Mouse (Mus musculus) adrenal gland, postnatal 25 days (tissue): ENCODE measurements around the gene Cep135. TPM values are rescaled to one million over a fixed set of nuclear protein-coding genes. Genes with fewer than 3 reads are reported as not detected.

Experiments
- DNase-seq: peaks from one replicate; pipeline ENCODE4 v3.0.0; 2021; ENCODE audit warnings: mixed read lengths
- total RNA-seq: library from RNA; stranded (reverse); gene quantifications from 2 replicates; pipeline ENCODE4 v1.2.3, GENCODE M21; 2021

Cep135 gene
- total RNA-seq, 1 experiment from 2014 or later, result 6.8 TPM

GRCm38 (mm10) chr5:76684658-76685605 is 96.4 kb downstream of the Cep135 start:
- peak; percentile 51 for DNase-seq

DNA sequence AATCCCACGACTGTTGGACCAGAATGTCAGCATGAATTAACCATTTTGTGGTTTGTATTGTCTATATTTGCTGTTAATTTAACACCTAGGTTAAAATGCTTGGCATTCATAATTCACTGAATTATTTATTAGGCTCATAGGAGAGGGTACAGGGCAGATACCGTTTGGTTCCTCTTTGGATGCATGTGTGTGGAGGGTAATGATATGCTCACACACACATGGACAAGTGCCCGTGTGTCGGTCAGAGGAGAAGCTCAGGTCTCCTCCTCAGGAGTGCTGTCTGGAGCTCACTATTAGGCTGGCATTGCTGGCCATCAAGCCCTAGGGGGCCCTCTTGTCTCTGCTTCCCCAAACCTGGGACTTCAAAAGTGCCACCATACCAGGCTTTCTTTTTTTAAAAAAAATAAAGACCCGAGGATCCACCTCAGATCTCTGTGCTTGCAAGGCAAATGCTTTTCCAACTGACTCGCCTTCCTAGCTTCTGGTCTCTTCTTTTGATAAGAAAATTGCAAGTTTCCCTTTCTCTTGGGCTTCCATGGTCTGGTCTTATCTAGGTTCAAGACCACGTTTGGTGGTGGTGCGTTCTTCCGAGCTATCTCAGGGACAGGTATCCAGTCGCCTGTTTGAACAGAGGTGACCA is 99.6 kb downstream of the Cep135 start:
- DNase-seq, result no peak

DNA sequence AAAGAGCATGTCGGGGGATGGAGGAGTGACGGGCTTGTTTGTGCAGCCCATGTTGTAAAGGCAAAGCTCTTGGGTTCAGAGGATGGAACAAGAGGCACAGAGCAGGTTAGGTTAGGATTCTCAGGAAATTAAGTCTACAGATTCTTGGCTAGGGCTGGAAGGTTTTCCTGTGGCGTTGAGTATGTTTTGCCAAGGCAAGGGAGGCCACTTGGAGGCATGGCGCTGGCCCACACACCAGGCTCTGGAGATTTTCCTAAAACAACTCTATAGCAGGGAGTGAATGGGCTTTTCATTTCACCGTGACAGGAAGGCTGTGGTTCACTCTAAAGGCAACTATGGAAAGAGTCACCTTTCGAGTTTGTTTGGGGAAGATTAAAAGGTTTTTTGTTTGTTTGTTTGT is 100.1 kb downstream of the Cep135 start:
- DNase-seq, result no peak

DNA sequence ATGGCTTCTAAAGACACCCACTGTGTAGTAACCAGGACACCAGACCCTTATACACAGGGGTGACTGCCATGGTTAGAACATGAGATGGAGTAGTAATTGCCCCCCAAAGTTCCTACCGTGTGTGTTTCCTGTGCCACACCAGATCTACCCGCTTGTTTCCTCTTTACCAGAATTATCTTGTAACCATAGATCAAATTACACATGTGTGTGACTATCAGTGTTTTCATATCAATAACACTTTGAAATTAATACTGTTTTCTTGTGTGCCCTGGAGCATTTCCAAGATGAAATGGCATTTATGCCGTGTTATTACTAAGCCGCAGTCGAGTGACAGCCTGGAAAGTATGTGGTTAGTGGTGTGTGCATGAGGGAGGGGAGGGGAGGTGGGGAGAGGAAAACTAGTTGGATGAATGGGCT is 101.7 kb downstream of the Cep135 start:
- no peak for DNase-seq

DNA sequence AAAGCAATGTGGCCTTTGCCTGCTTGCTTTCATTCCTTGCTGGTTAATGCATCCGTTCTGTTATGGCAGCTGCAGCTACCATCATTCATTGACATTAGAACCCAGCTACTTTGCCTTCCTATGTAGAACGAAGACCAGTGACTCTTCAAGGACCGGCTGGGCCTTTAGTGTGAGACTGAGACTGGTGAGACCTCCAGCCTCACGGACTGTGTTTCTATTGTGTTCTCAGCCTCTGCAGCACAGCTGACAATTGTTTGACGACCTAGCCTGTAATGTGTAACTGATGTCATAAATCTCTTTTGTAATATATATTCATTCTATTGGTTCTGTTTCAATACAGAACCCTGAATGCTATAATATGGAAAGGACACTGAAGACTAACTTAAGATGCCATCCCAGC is 102.8 kb downstream of the Cep135 start:
- DNase-seq, result no peak

GRCm38 (mm10) chr5:76691706-76692424 is 103.4 kb downstream of the Cep135 start:
- no peak for DNase-seq

Other genes with a start within 250 kb of the Cep135 start
- not detected in 2 replicates for gene Nmu, start 224.9 kb upstream of the Cep135 start, total RNA-seq
- not detected in 2 replicates for gene Gm7271, start 104.7 kb upstream of the Cep135 start, total RNA-seq
- 61.9 and 69.8 TPM in 2 replicates for gene Exoc1, start 59.4 kb upstream of the Cep135 start, total RNA-seq
- 25.1 and 27.9 TPM in 2 replicates for gene C530008M17Rik, start 67.8 kb downstream of the Cep135 start, total RNA-seq